Mouse (Mus musculus) heart, postnatal 0 days (tissue): ENCODE results near the gene Pon1.

ENCODE experiments used
- CTCF ChIP-seq: IDR thresholded peaks from 2 replicates; pipeline ENCODE4 v1.5.1; 2016; ENCODE audit warnings: antibody characterized with exemption, control low read depth, low read depth
- EP300 ChIP-seq: IDR thresholded peaks from 2 replicates; pipeline ENCODE4 v1.6.1; 2016; ENCODE audit warnings: antibody characterized with exemption, low read depth

- no peak for TF ChIP-seq CTCF
- no peak for TF ChIP-seq EP300
These were observed 39.0 kb downstream of the Pon1 start for GRCm38 (mm10) chr6:5154786-5155185.
